Mouse (Mus musculus) CH12.LX (cell line): ENCODE results near the gene Cck. TPM values are rescaled to one million over a fixed set of nuclear protein-coding genes. Genes with fewer than 3 reads are reported as not detected.

Experiments used
- DNase-seq: peaks from one replicate; pipeline ENCODE4 v3.0.0-alpha.2; 2013; ENCODE audit errors: extremely low read depth
- H3K27ac ChIP-seq: 2 replicates; pipeline ENCODE4 v1.5.1; 2012; ENCODE audit warnings: low read depth, mild to moderate bottlenecking, control low read depth, moderate library complexity; ENCODE audit not compliant: insufficient read depth
- H3K27me3 ChIP-seq: replicated peaks from 2 replicates; pipeline ENCODE3; 2012; ENCODE audit warnings: inconsistent platforms
- H3K36me3 ChIP-seq, 2 experiments: replicated peaks in 1 of 2; 2 replicates each; pipeline versions ENCODE3 to v1.6.1; 2012; ENCODE audit warnings: inconsistent platforms in 1 of 2, low read length in 1 of 2, mild to moderate bottlenecking in 1 of 2, mixed read lengths in 1 of 2, moderate library complexity in 1 of 2; ENCODE audit not compliant: control insufficient read depth in 1 of 2, insufficient read depth in 1 of 2
- H3K4me1 ChIP-seq, 2 experiments: 2 replicates each; pipeline ENCODE4 v1.6.1; 2012; ENCODE audit warnings: inconsistent platforms in 1 of 2, moderate library complexity in 1 of 2; ENCODE audit not compliant: insufficient read depth in 2 of 2, control insufficient read depth in 1 of 2
- H3K4me2 ChIP-seq: 2 replicates; pipeline ENCODE4 v1.6.1; 2012; ENCODE audit warnings: low read depth, mild to moderate bottlenecking, control low read depth; ENCODE audit not compliant: poor library complexity, insufficient read depth, severe bottlenecking
- H3K4me3 ChIP-seq, 3 experiments: fragments of 150-350 bp in 1 of 3; sonication (generic) in 1 of 3; replicated peaks in 1 of 3; 2 replicates each; pipeline versions ENCODE3 to v1.5.1; 2011 to 2012; ENCODE audit warnings: low read depth in 2 of 3, low read length in 2 of 3, mild to moderate bottlenecking in 2 of 3, moderate library complexity in 2 of 3, control low read depth in 1 of 3, improper control_type of control experiment in 1 of 3, inconsistent platforms in 1 of 3, mixed read lengths in 1 of 3; ENCODE audit not compliant: poor library complexity in 1 of 3
- H3K79me2 ChIP-seq: replicated peaks from 2 replicates; pipeline ENCODE4 v1.6.1; 2012; ENCODE audit warnings: mild to moderate bottlenecking, moderate library complexity; ENCODE audit not compliant: control insufficient read depth, poor library complexity, insufficient read depth, severe bottlenecking; ENCODE audit errors: extremely low read depth
- H3K9ac ChIP-seq: 2 replicates; pipeline ENCODE4 v1.6.1; 2012; ENCODE audit warnings: low read depth, mild to moderate bottlenecking, control low read depth, moderate library complexity; ENCODE audit not compliant: insufficient read depth
- H3K9me3 ChIP-seq: replicated peaks from 2 replicates; pipeline ENCODE3; 2012; ENCODE audit warnings: low read length, inconsistent platforms, mixed read lengths
- BHLHE40 ChIP-seq: IDR thresholded peaks from 2 replicates; pipeline ENCODE4 v1.6.1; 2011; ENCODE audit warnings: mild to moderate bottlenecking, low read depth, low read length, improper control_type of control experiment
- E2F4 ChIP-seq: IDR thresholded peaks from 2 replicates; pipeline ENCODE4 v1.6.1; 2011; ENCODE audit warnings: low read depth, low read length, improper control_type of control experiment; ENCODE audit not compliant: insufficient replicate concordance
- ELF1 ChIP-seq: IDR thresholded peaks from 2 replicates; pipeline ENCODE4 v1.6.1; 2014; ENCODE audit warnings: low read depth, mild to moderate bottlenecking, inconsistent platforms, low read length, improper control_type of control experiment
- EP300 ChIP-seq: IDR thresholded peaks from 2 replicates; pipeline ENCODE4 v1.6.1; 2011; ENCODE audit warnings: low read length, improper control_type of control experiment
- GABPA ChIP-seq: IDR thresholded peaks from 2 replicates; pipeline ENCODE4 v1.6.1; 2012; ENCODE audit warnings: low read depth, low read length, improper control_type of control experiment, inconsistent platforms; ENCODE audit not compliant: insufficient replicate concordance
- IRF4 ChIP-seq: IDR thresholded peaks from 2 replicates; pipeline ENCODE4 v1.6.1; 2014; ENCODE audit warnings: low read depth, mild to moderate bottlenecking, inconsistent platforms, low read length, improper control_type of control experiment
- JUN ChIP-seq: IDR thresholded peaks from 2 replicates; pipeline ENCODE4 v1.6.1; 2011; ENCODE audit warnings: low read depth, mild to moderate bottlenecking, low read length, improper control_type of control experiment, moderate library complexity; ENCODE audit not compliant: insufficient read depth
- JUND ChIP-seq: conservative IDR thresholded peaks from 2 replicates; pipeline ENCODE4 v1.6.1; 2011; ENCODE audit warnings: low read depth, low read length, improper control_type of control experiment
- KAT2A ChIP-seq: IDR thresholded peaks from 2 replicates; pipeline ENCODE4 v1.6.1; 2012; ENCODE audit warnings: low read length, improper control_type of control experiment, inconsistent platforms; ENCODE audit not compliant: insufficient replicate concordance
- MAFK ChIP-seq: IDR thresholded peaks from 2 replicates; pipeline ENCODE4 v1.6.1; 2011; ENCODE audit warnings: low read length, improper control_type of control experiment; ENCODE audit not compliant: insufficient replicate concordance
- MAX ChIP-seq: IDR thresholded peaks from 2 replicates; pipeline ENCODE4 v1.6.1; 2011; ENCODE audit warnings: low read length, improper control_type of control experiment
- MAZ ChIP-seq: IDR thresholded peaks from 2 replicates; pipeline ENCODE4 v1.6.1; 2012; ENCODE audit warnings: low read depth, mild to moderate bottlenecking, inconsistent platforms, low read length, improper control_type of control experiment, moderate library complexity
- MEF2A ChIP-seq: IDR thresholded peaks from 2 replicates; pipeline ENCODE4 v1.6.1; 2014; ENCODE audit warnings: low read depth, mild to moderate bottlenecking, inconsistent platforms, low read length, improper control_type of control experiment, borderline replicate concordance
- MXI1 ChIP-seq: IDR thresholded peaks from 2 replicates; pipeline ENCODE4 v1.6.1; 2011; ENCODE audit warnings: mild to moderate bottlenecking, low read depth, low read length, improper control_type of control experiment
- NELFE ChIP-seq: IDR thresholded peaks from 2 replicates; pipeline ENCODE4 v1.6.1; 2011; ENCODE audit warnings: low read depth, low read length, improper control_type of control experiment
- PAX5 ChIP-seq: IDR thresholded peaks from 2 replicates; pipeline ENCODE4 v1.6.1; 2012; ENCODE audit warnings: low read length, inconsistent platforms, mixed read lengths
- POLR2AphosphoS2 ChIP-seq: IDR thresholded peaks from 2 replicates; pipeline ENCODE4 v1.6.1; 2011; ENCODE audit warnings: low read depth, low read length, improper control_type of control experiment
- RAD21 ChIP-seq: IDR thresholded peaks from 2 replicates; pipeline ENCODE4 v1.6.1; 2011; ENCODE audit warnings: low read depth, mild to moderate bottlenecking, low read length, improper control_type of control experiment, moderate library complexity
- SMC3 ChIP-seq: IDR thresholded peaks from 2 replicates; pipeline ENCODE4 v1.6.1; 2011; ENCODE audit warnings: low read depth, low read length, improper control_type of control experiment
- TBP ChIP-seq: conservative IDR thresholded peaks from 2 replicates; pipeline ENCODE4 v1.6.1; 2011; ENCODE audit warnings: low read depth, low read length, improper control_type of control experiment
- ZC3H11A ChIP-seq: IDR thresholded peaks from 2 replicates; pipeline ENCODE4 v1.6.1; 2012; ENCODE audit warnings: low read depth, mild to moderate bottlenecking, inconsistent platforms, low read length, improper control_type of control experiment
- ZKSCAN1 ChIP-seq: IDR thresholded peaks from 2 replicates; pipeline ENCODE4 v1.6.1; 2012; ENCODE audit warnings: low read depth, inconsistent platforms, low read length, improper control_type of control experiment, borderline replicate concordance
- dilution Hi-C: fragments of 300-500 bp; cut with MboI; formaldehyde crosslinking; loops from 2 replicates; pipeline ENCODE4 v1.14.3; 2020; ENCODE audit warnings: low sequenced_read_pairs; ENCODE audit not compliant: extremely low pct_unique_long_range_greater_than_20kb, extremely low pct_ligation_motif_present
- in situ Hi-C: fragments of 300-500 bp; cut with MboI; formaldehyde crosslinking; loops from 3 replicates; pipeline ENCODE4 v1.14.3; 2019; ENCODE audit warnings: low sequenced_read_pairs, low pct_ligation_motif_present, low pct_unique_long_range_greater_than_20kb, mixed read lengths
- polyA plus RNA-seq: library from polyadenylated mRNA; unstranded; fragments of >175 nt; gene quantifications from 2 replicates; pipeline ENCODE4 v1.2.1, GENCODE M21; 2012; ENCODE audit warnings: low read depth; ENCODE audit not compliant: insufficient read length
- total RNA-seq, 2 experiments: library from RNA; depleted of rRNA; stranded (reverse); fragments of 300-350 nt in 1 of 2; fragments of >200 nt in 1 of 2; gene quantifications; 2 replicates each; pipeline ENCODE4 v1.2.3; 2012 to 2014

Cck gene
- total and polyA plus RNA-seq, 3 experiments, result not detected

GRCm38 (mm10) chr9:121528605-121529357, 33.3 kb upstream of the Cck start:
- Histone ChIP-seq H3K4me2 (no peak overlapping the region; the same call in 1 of the 2 replicates), H3K9me3 (peaks cover 5% of the 10 kb centered on the region), H3K9ac (no peak overlapping the region), H3K4me1 (peaks cover 0 to 3% of the 10 kb centered on the region in 2 experiments; a peak in 1 of 4 replicates), H3K27me3 (peaks cover 21% of the 10 kb centered on the region), H3K36me3 (no peaks in the 10 kb centered on the region), H3K79me2 (no peaks in the 10 kb centered on the region), H3K27ac (no peak overlapping the region), H3K4me3 (no peak overlapping the region)
- in situ Hi-C loops, result no loop called here
- 0 out of 2 replicates have a peak, but pooled peaks have one; percentile 4 for TF ChIP-seq BHLHE40
- TF ChIP-seq GABPA, result no peak
- no peak for TF ChIP-seq EP300
- TF ChIP-seq MEF2A, result 0 out of 2 replicates have a peak, but pooled peaks have one; percentile 29
- DNase-seq, result no peak
- dilution Hi-C loops, result no loop called here

- in situ Hi-C loops, result no loop called here
- Histone ChIP-seq H3K36me3 (no peaks in the 10 kb centered on the region), H3K27me3 (peaks cover 34% of the 10 kb centered on the region), H3K27ac (no peak overlapping the region), H3K9me3 (peaks cover 5% of the 10 kb centered on the region), H3K4me1 (peaks cover 0 to 3% of the 10 kb centered on the region in 2 experiments; a peak in 1 of 4 replicates), H3K4me3 (no peak overlapping the region), H3K9ac (no peak overlapping the region), H3K79me2 (no peaks in the 10 kb centered on the region), H3K4me2 (no peak overlapping the region)
- TF ChIP-seq TBP, result no peak
- TF ChIP-seq IRF4, result no peak
- no peak for TF ChIP-seq RAD21
- no peak for TF ChIP-seq NELFE
- no peak for TF ChIP-seq POLR2AphosphoS2
- TF ChIP-seq MAX, result no peak
- TF ChIP-seq MAFK, result no peak
- no peak for TF ChIP-seq ELF1
- no peak for TF ChIP-seq PAX5
- TF ChIP-seq GABPA, result no peak
- no peak for TF ChIP-seq KAT2A
- TF ChIP-seq EP300, result no peak
- no peak for TF ChIP-seq ZC3H11A
- TF ChIP-seq JUND, result no peak
- TF ChIP-seq ZKSCAN1, result no peak
- TF ChIP-seq MXI1, result no peak
- TF ChIP-seq MAZ, result no peak
- TF ChIP-seq E2F4, result no peak
- no peak for TF ChIP-seq JUN
- TF ChIP-seq SMC3, result no peak
- DNase-seq, result no peak
- dilution Hi-C loops, result no loop called here
Observed at GRCm38 (mm10) chr9:121526171-121526570, 30.7 kb upstream of the Cck start.
